ENCODE assay signal across 8 mouse cellular contexts in genomic region chr10:4620596-4621504, GRCm38 (mm10). TPM values are rescaled to one million over a fixed set of nuclear protein-coding genes. Genes with fewer than 3 reads are reported as not detected.
DNase-seq lines count a peak whose midpoint lies in the region; ATAC-seq and TF ChIP-seq lines count a peak whose summit lies in the region.

No protein-coding gene starts in this region.

- peaks cover 36% of the 10 kb centered on the region for H3K4me1 ChIP-seq in liver, adult 2 months (ENCODE audit: control insufficient read depth, insufficient read depth, low read length)
- H3K4me1 ChIP-seq in limb, embryonic 10.5 days: peaks cover 7% of the 10 kb centered on the region; the same call in 1 of the 2 replicates

- no peaks in the 10 kb centered on the region for H3K36me3 ChIP-seq in liver, adult 2 months (ENCODE audit: control insufficient read depth, insufficient read depth, low read length)
- H3K36me3 ChIP-seq in limb, embryonic 10.5 days: no peaks in the 10 kb centered on the region

- H3K9ac ChIP-seq in liver, adult 2 months (ENCODE audit: low read depth, low read length): peak overlapping the region; percentile 65

- peak overlapping the region; percentile 91 for H3K27ac ChIP-seq in liver, adult 2 months (replicated peaks; ENCODE audit: insufficient read depth, low read depth, low read length)
- peak overlapping the region; percentile 61 for H3K27ac ChIP-seq in limb, embryonic 10.5 days

- ATAC-seq in granulocyte monocyte progenitor cell, adult 5-6 weeks (replicated peaks; ENCODE audit: poor library complexity, severe bottlenecking): peak; percentile 76

- no peak overlapping the region for H3K4me3 ChIP-seq in liver, adult 2 months (ENCODE audit: insufficient read depth, low read depth, low read length)
- no peak overlapping the region for H3K4me3 ChIP-seq in limb, embryonic 10.5 days

- DNase-seq in liver, adult 2 months (ENCODE audit: extremely low read depth, low read depth, low spot score): peak; percentile 95
- DNase-seq in liver: no peak
- DNase-seq in limb, embryonic 10.5 days (ENCODE audit: low spot score): peak; percentile 33
- peak; percentile 62 for DNase-seq in testis, postnatal 10 days (ENCODE audit: low spot score)
- DNase-seq in layer of hippocampus, adult 11-12 months (ENCODE audit: low spot score): no peak
- no peak for DNase-seq in frontal cortex, adult 2 months (ENCODE audit: extremely low spot score in 1 of 2, low spot score in 1 of 2)
- no peak for DNase-seq in retina, postnatal 1 day

- H3K9me3 ChIP-seq in limb, embryonic 10.5 days (replicated peaks): no peaks in the 10 kb centered on the region

- peaks cover 3% of the 10 kb centered on the region; the same call in 1 of the 2 replicates for H3K79me2 ChIP-seq in liver, adult 2 months (ENCODE audit: control insufficient read depth, insufficient read depth, low read length)

- H3K27me3 ChIP-seq in liver, adult 2 months (ENCODE audit: control insufficient read depth, insufficient read depth, low read length): no peaks in the 10 kb centered on the region
- no peaks in the 10 kb centered on the region for H3K27me3 ChIP-seq in limb, embryonic 10.5 days (ENCODE audit: low read depth, poor library complexity, severe bottlenecking)

- no peak for TF ChIP-seq POLR2A in liver, adult 2 months (IDR thresholded peaks at IDR 0.05; ENCODE audit: extremely low read depth, insufficient read depth, low read length)

- WGBS in liver, adult 2 months: 25% methylated on average over 24 of the region's 24 CpGs
- 88% methylated on average over 24 of the region's 24 CpGs for WGBS in limb, embryonic 10.5 days

- no peak for TF ChIP-seq CTCF in liver, adult 2 months (IDR thresholded peaks at IDR 0.05; ENCODE audit: low read depth, low read length)

RNA-seq across cellular contexts. Expression of gene Esr1, which starts 9.5 kb away (rescaled TPM):
- 30.3 and 36.3 TPM in 2 replicates for total RNA-seq in liver, adult 2 months (2014; rRNA removed)
- 12.2 and 18.8 TPM in 2 replicates for polyA plus RNA-seq in liver, adult 2 months (2012; rRNA removed)
- total RNA-seq in granulocyte monocyte progenitor cell, adult 5-6 weeks (2014; fragmentation: Nextera tagmentation): 18.2 and 19.4 TPM in 2 replicates
- 14.8 and 16.9 TPM in 2 replicates for total RNA-seq in granulocyte monocyte progenitor cell, adult 5-6 weeks (2017)
- 0.18 and 0.24 TPM in 2 replicates for polyA plus RNA-seq in limb, embryonic 10.5 days (2016; fragmentation: Nextera tagmentation; extraction: Ambion mirVana)
- 1.4 and 2.6 TPM in 2 replicates for polyA plus RNA-seq in frontal cortex, adult 2 months (2012; rRNA removed)

Comparison
In these comparisons a context has a peak if more than half of its experiments do, and no peak if none do; other contexts are left out.
1. DNase-seq: peak in liver, adult 2 months (single experiment), limb, embryonic 10.5 days (single experiment) and testis, postnatal 10 days (single experiment); none in liver (single experiment), layer of hippocampus, adult 11-12 months (single experiment), frontal cortex, adult 2 months (0 of 2) and retina, postnatal 1 day (single experiment).